Mouse (Mus musculus) heart, postnatal 0 days (tissue): ENCODE data around the gene Kat6b. TPM values are rescaled to one million over a fixed set of nuclear protein-coding genes. Genes with fewer than 3 reads are reported as not detected.

ENCODE experiments used
- ATAC-seq: fragments of 200-750 bp; cut with Nextera tagmentation; 2 replicates; pipeline ENCODE4 v1.8.0; 2017; ENCODE audit warnings: low read depth, moderate number of reproducible peaks, moderate library complexity; ENCODE audit not compliant: insufficient read depth
- DNase-seq: peaks from one replicate; pipeline ENCODE4 v3.0.0-alpha.2; 2016; ENCODE audit warnings: low spot score
- H3K27ac ChIP-seq: fragments of 300-500 bp; sonication (generic); 2 replicates; pipeline ENCODE4 v1.5.1; 2014; ENCODE audit warnings: low read depth, mild to moderate bottlenecking
- H3K27me3 ChIP-seq: fragments of 300-500 bp; sonication (generic); 2 replicates; pipeline ENCODE4 v1.6.1; 2014; ENCODE audit warnings: low read length, mixed read lengths; ENCODE audit not compliant: control insufficient read depth, insufficient read depth
- H3K36me3 ChIP-seq: fragments of 300-500 bp; sonication (generic); replicated peaks from 2 replicates; pipeline ENCODE4 v1.6.1; 2014; ENCODE audit warnings: low read length, mixed read lengths; ENCODE audit not compliant: control insufficient read depth, insufficient read depth
- H3K4me1 ChIP-seq: fragments of 300-500 bp; sonication (generic); 2 replicates; pipeline ENCODE4 v1.6.1; 2014; ENCODE audit warnings: antibody characterized with exemption; ENCODE audit not compliant: control insufficient read depth, insufficient read depth
- H3K4me2 ChIP-seq: fragments of 300-500 bp; sonication (generic); 2 replicates; pipeline ENCODE4 v1.6.1; 2014; ENCODE audit warnings: low read depth, mild to moderate bottlenecking, low read length, moderate library complexity
- H3K4me3 ChIP-seq: fragments of 300-500 bp; sonication (generic); 2 replicates; pipeline ENCODE4 v1.5.1; 2014; ENCODE audit warnings: low read depth, low read length
- H3K9ac ChIP-seq: fragments of 300-500 bp; sonication (generic); replicated peaks from 2 replicates; pipeline ENCODE4 v1.6.1; 2014; ENCODE audit warnings: low read depth, low read length, mixed read lengths
- H3K9me3 ChIP-seq: fragments of 300-500 bp; sonication (generic); replicated peaks from 2 replicates; pipeline ENCODE4 v1.6.1; 2016; ENCODE audit warnings: low read length; ENCODE audit not compliant: control insufficient read depth
- CTCF ChIP-seq: IDR thresholded peaks from 2 replicates; pipeline ENCODE4 v1.5.1; 2016; ENCODE audit warnings: antibody characterized with exemption, control low read depth, low read depth
- EP300 ChIP-seq: IDR thresholded peaks from 2 replicates; pipeline ENCODE4 v1.6.1; 2016; ENCODE audit warnings: antibody characterized with exemption, low read depth
- WGBS: fragments of 180-500 bp; shearing (Covaris S2); extraction: QIAGEN DNeasy Blood & Tissue Kit; methylation state at CpG from one replicate; pipeline ENCODE4 v1.1.7; 2014; 5-methylcytosine and 5-hydroxymethylcytosine counted together
- polyA plus RNA-seq: library from polyadenylated mRNA; unstranded; fragments of >200 nt; fragmentation: Nextera tagmentation; extraction: Ambion mirVana; gene quantifications from 2 replicates; pipeline ENCODE4 v1.2.1, GENCODE M21; 2015
- total RNA-seq: library from RNA; depleted of rRNA; stranded (reverse); fragments of >200 nt; gene quantifications from 2 replicates; pipeline ENCODE4 v1.2.3, GENCODE M21; 2014; ENCODE audit warnings: low replicate concordance

Gene Kat6b
- total and polyA plus RNA-seq, 2 experiments from 2014 or later = 5.4 to 52.9 TPM

GRCm38 (mm10) chr14:21607686-21608085 lies 126.5 kb downstream of the Kat6b start:
- 37% methylated on average over 4 of the region's 4 CpGs for WGBS
- no peak overlapping the region; the same call in 1 of the 2 replicates for H3K9ac ChIP-seq
- no peaks in the 10 kb centered on the region for H3K9me3 ChIP-seq
- 0 out of 2 replicates have a peak overlapping the region, but pooled peaks have one; percentile 20 for H3K27ac ChIP-seq
- TF ChIP-seq CTCF = no peak
- no peak for TF ChIP-seq EP300
- no peak for DNase-seq
- H3K4me3 ChIP-seq = no peak overlapping the region
- no peak for ATAC-seq
- no peaks in the 10 kb centered on the region for H3K27me3 ChIP-seq
- H3K36me3 ChIP-seq = peaks cover under 1% of the 10 kb centered on the region
- H3K4me2 ChIP-seq = peak overlapping the region; percentile 21; the same call in 1 of the 2 replicates
- H3K4me1 ChIP-seq = peaks cover 21% of the 10 kb centered on the region

- DNase-seq = no peak
- peaks cover 7% of the 10 kb centered on the region for H3K36me3 ChIP-seq
- WGBS = 53% methylated on average over 4 of the region's 4 CpGs
- H3K4me3 ChIP-seq = no peak overlapping the region
- H3K4me2 ChIP-seq = no peak overlapping the region
- no peaks in the 10 kb centered on the region for H3K9me3 ChIP-seq
- no peak overlapping the region for H3K9ac ChIP-seq
- H3K27ac ChIP-seq = no peak overlapping the region
- peaks cover 21% of the 10 kb centered on the region for H3K4me1 ChIP-seq
- H3K27me3 ChIP-seq = no peaks in the 10 kb centered on the region
- TF ChIP-seq CTCF (no peak), EP300 (no peak)
- ATAC-seq = no peak
Observed at GRCm38 (mm10) chr14:21608886-21609285, 127.7 kb downstream of the Kat6b start.

GRCm38 (mm10) chr14:21610224-21610623 lies 129.0 kb downstream of the Kat6b start:
- peak; percentile 57; the same call in 1 of the 2 replicates for ATAC-seq

GRCm38 (mm10) chr14:21613031-21613430 lies 131.8 kb downstream of the Kat6b start:
- no peak for ATAC-seq
- no peak for TF ChIP-seq EP300
- TF ChIP-seq CTCF = no peak
- Histone ChIP-seq H3K9ac (no peak overlapping the region), H3K36me3 (peaks cover 7% of the 10 kb centered on the region), H3K27ac (no peak overlapping the region), H3K4me3 (no peak overlapping the region), H3K9me3 (no peaks in the 10 kb centered on the region), H3K27me3 (no peaks in the 10 kb centered on the region), H3K4me2 (no peak overlapping the region), H3K4me1 (peaks cover 12% of the 10 kb centered on the region)
- no peak for DNase-seq
- 77% methylated on average over 6 of the region's 6 CpGs for WGBS

More at GRCm38 (mm10) chr14:21610224-21610623, 129.0 kb downstream of the Kat6b start:
- Histone ChIP-seq H3K36me3 (peaks cover 7% of the 10 kb centered on the region), H3K4me3 (no peak overlapping the region), H3K4me1 (peaks cover 17% of the 10 kb centered on the region), H3K9me3 (no peaks in the 10 kb centered on the region), H3K4me2 (no peak overlapping the region), H3K27me3 (no peaks in the 10 kb centered on the region), H3K9ac (no peak overlapping the region), H3K27ac (no peak overlapping the region)
- DNase-seq = peak; percentile 67
- TF ChIP-seq CTCF = peak; percentile 77
- TF ChIP-seq EP300 = no peak
- 13% methylated on average over 3 of the region's 3 CpGs for WGBS

GRCm38 (mm10) chr14:21614103-21614502 lies 132.9 kb downstream of the Kat6b start:
- Histone ChIP-seq H3K27me3 (no peaks in the 10 kb centered on the region), H3K9ac (no peak overlapping the region), H3K27ac (no peak overlapping the region), H3K4me2 (no peak overlapping the region), H3K9me3 (no peaks in the 10 kb centered on the region), H3K4me1 (peaks cover under 1% of the 10 kb centered on the region; the same call in 1 of the 2 replicates), H3K4me3 (no peak overlapping the region), H3K36me3 (peaks cover 11% of the 10 kb centered on the region)
- WGBS = 89% methylated on average over 5 of the region's 5 CpGs
- TF ChIP-seq CTCF = no peak
- TF ChIP-seq EP300 = no peak
- no peak for DNase-seq
- no peak for ATAC-seq

- Histone ChIP-seq H3K27ac (no peak overlapping the region), H3K36me3 (peaks cover 18% of the 10 kb centered on the region), H3K4me1 (no peaks in the 10 kb centered on the region; the same call in 1 of the 2 replicates), H3K27me3 (no peaks in the 10 kb centered on the region), H3K9me3 (no peaks in the 10 kb centered on the region), H3K4me2 (no peak overlapping the region), H3K4me3 (no peak overlapping the region), H3K9ac (no peak overlapping the region)
- ATAC-seq = no peak
- DNase-seq = no peak
- TF ChIP-seq EP300 = no peak
- no peak for TF ChIP-seq CTCF
- 92% methylated on average over 2 of the region's 2 CpGs for WGBS
Observed at GRCm38 (mm10) chr14:21615853-21616252, 134.6 kb downstream of the Kat6b start.
